Mouse (Mus musculus): ENCODE results near the gene Pkn2. TPM values are rescaled to one million over a fixed set of nuclear protein-coding genes. Genes with fewer than 3 reads are reported as not detected.

Gene Pkn2
- polyA plus RNA-seq (2016; fragmentation: Nextera tagmentation; extraction: Ambion mirVana): 47.4 and 55.6 TPM in 2 replicates

GRCm38 (mm10) chr3:142881872-142882623, at the start of gene Pkn2:
TSS of gene Pkn2 (minus strand) at chr3:142882004.
- DNase-seq (ENCODE audit: low spot score): peak; percentile 99
- Histone ChIP-seq H3K4me3 (peak within 1 kb of the TSS; percentile 100), H3K9me3 (replicated peaks) (no peaks in the 10 kb centered on the region), H3K27ac (peak within 1 kb of the TSS; percentile 98), H3K27me3 (ENCODE audit: low read depth, poor library complexity, severe bottlenecking) (no peaks in the 10 kb centered on the region), H3K36me3 (no peaks in the 10 kb centered on the region), H3K4me1 (peaks cover 13% of the 10 kb centered on the region)
- 1% methylated on average over 77 of the region's 84 CpGs for WGBS

- Histone ChIP-seq H3K9me3 (replicated peaks) (no peaks in the 10 kb centered on the region), H3K4me1 (no peaks in the 10 kb centered on the region), H3K27ac (no peak overlapping the region), H3K36me3 (no peaks in the 10 kb centered on the region), H3K4me3 (no peak overlapping the region), H3K27me3 (ENCODE audit: low read depth, poor library complexity, severe bottlenecking) (no peaks in the 10 kb centered on the region)
- WGBS: 89% methylated on average over 2 of the region's 2 CpGs
- no peak for DNase-seq (ENCODE audit: low spot score)
Measured at GRCm38 (mm10) chr3:142929906-142930305, 48.1 kb upstream of the Pkn2 start.

GRCm38 (mm10) chr3:142927311-142927710, 45.5 kb upstream of the Pkn2 start:
- H3K27me3 ChIP-seq (ENCODE audit: low read depth, poor library complexity, severe bottlenecking): no peaks in the 10 kb centered on the region
- no peak for DNase-seq (ENCODE audit: low spot score)
- H3K27ac ChIP-seq: no peak overlapping the region
- no peaks in the 10 kb centered on the region for H3K4me1 ChIP-seq
- no peaks in the 10 kb centered on the region for H3K36me3 ChIP-seq
- WGBS: 90% methylated on average over 3 of the region's 3 CpGs
- no peaks in the 10 kb centered on the region for H3K9me3 ChIP-seq (replicated peaks)
- H3K4me3 ChIP-seq: no peak overlapping the region

GRCm38 (mm10) chr3:142924831-142925348, 43.1 kb upstream of the Pkn2 start:
- DNase-seq (ENCODE audit: low spot score): no peak
- WGBS: 87% methylated on average over 2 of the region's 2 CpGs

GRCm38 (mm10) chr3:142919070-142919469, 37.3 kb upstream of the Pkn2 start:
- Histone ChIP-seq H3K36me3 (no peaks in the 10 kb centered on the region), H3K27me3 (ENCODE audit: low read depth, poor library complexity, severe bottlenecking) (no peaks in the 10 kb centered on the region), H3K4me1 (no peaks in the 10 kb centered on the region), H3K4me3 (no peak overlapping the region), H3K27ac (no peak overlapping the region), H3K9me3 (replicated peaks) (no peaks in the 10 kb centered on the region)
- DNase-seq (ENCODE audit: low spot score): no peak
- 63% methylated on average over 3 of the region's 3 CpGs for WGBS

More at GRCm38 (mm10) chr3:142924831-142925348, 43.1 kb upstream of the Pkn2 start:
- Histone ChIP-seq H3K27ac (no peak overlapping the region), H3K27me3 (ENCODE audit: low read depth, poor library complexity, severe bottlenecking) (no peaks in the 10 kb centered on the region), H3K4me1 (no peaks in the 10 kb centered on the region), H3K4me3 (no peak overlapping the region), H3K9me3 (replicated peaks) (no peaks in the 10 kb centered on the region), H3K36me3 (no peaks in the 10 kb centered on the region)

GRCm38 (mm10) chr3:142917760-142918439, 36.1 kb upstream of the Pkn2 start:
- no peak for DNase-seq (ENCODE audit: low spot score)
- WGBS: 77% methylated on average over 4 of the region's 4 CpGs

GRCm38 (mm10) chr3:142917171-142917570, 35.4 kb upstream of the Pkn2 start:
- Histone ChIP-seq H3K36me3 (no peaks in the 10 kb centered on the region), H3K27me3 (ENCODE audit: low read depth, poor library complexity, severe bottlenecking) (no peaks in the 10 kb centered on the region), H3K4me3 (no peak overlapping the region), H3K27ac (no peak overlapping the region), H3K4me1 (no peaks in the 10 kb centered on the region), H3K9me3 (replicated peaks) (no peaks in the 10 kb centered on the region)
- DNase-seq (ENCODE audit: low spot score): no peak
- 96% methylated on average over 4 of the region's 4 CpGs for WGBS

More at GRCm38 (mm10) chr3:142917760-142918439, 36.1 kb upstream of the Pkn2 start:
- Histone ChIP-seq H3K36me3 (no peaks in the 10 kb centered on the region), H3K4me1 (no peaks in the 10 kb centered on the region), H3K27me3 (ENCODE audit: low read depth, poor library complexity, severe bottlenecking) (no peaks in the 10 kb centered on the region), H3K4me3 (no peak overlapping the region), H3K9me3 (replicated peaks) (no peaks in the 10 kb centered on the region), H3K27ac (no peak overlapping the region)

GRCm38 (mm10) chr3:142913295-142913694, 31.5 kb upstream of the Pkn2 start:
- H3K36me3 ChIP-seq: no peaks in the 10 kb centered on the region
- no peak overlapping the region for H3K27ac ChIP-seq
- DNase-seq (ENCODE audit: low spot score): no peak
- no peaks in the 10 kb centered on the region for H3K27me3 ChIP-seq (ENCODE audit: low read depth, poor library complexity, severe bottlenecking)
- H3K4me1 ChIP-seq: no peaks in the 10 kb centered on the region
- 70% methylated on average over 1 of the region's 1 CpGs for WGBS
- H3K4me3 ChIP-seq: no peak overlapping the region
- H3K9me3 ChIP-seq (replicated peaks): no peaks in the 10 kb centered on the region

GRCm38 (mm10) chr3:142899683-142900082, 17.9 kb upstream of the Pkn2 start:
- H3K9me3 ChIP-seq (replicated peaks): no peaks in the 10 kb centered on the region
- WGBS: 96% methylated on average over 2 of the region's 2 CpGs

GRCm38 (mm10) chr3:142898949-142899396, 17.2 kb upstream of the Pkn2 start:
- no peaks in the 10 kb centered on the region for H3K27me3 ChIP-seq (ENCODE audit: low read depth, poor library complexity, severe bottlenecking)
- WGBS: 88% methylated on average over 8 of the region's 8 CpGs

More at GRCm38 (mm10) chr3:142899683-142900082, 17.9 kb upstream of the Pkn2 start:
- Histone ChIP-seq H3K36me3 (no peaks in the 10 kb centered on the region), H3K4me3 (no peak overlapping the region), H3K27me3 (ENCODE audit: low read depth, poor library complexity, severe bottlenecking) (no peaks in the 10 kb centered on the region), H3K27ac (no peak overlapping the region), H3K4me1 (no peaks in the 10 kb centered on the region)
- DNase-seq (ENCODE audit: low spot score): no peak

GRCm38 (mm10) chr3:142890442-142890841, 8.6 kb upstream of the Pkn2 start:
- no peak for DNase-seq (ENCODE audit: low spot score)
- no peak overlapping the region for H3K27ac ChIP-seq
- no peaks in the 10 kb centered on the region for H3K4me1 ChIP-seq
- no peaks in the 10 kb centered on the region for H3K9me3 ChIP-seq (replicated peaks)
- H3K27me3 ChIP-seq (ENCODE audit: low read depth, poor library complexity, severe bottlenecking): no peaks in the 10 kb centered on the region
- 84% methylated on average over 3 of the region's 3 CpGs for WGBS
- no peaks in the 10 kb centered on the region for H3K36me3 ChIP-seq
- H3K4me3 ChIP-seq: no peak overlapping the region

More at GRCm38 (mm10) chr3:142898949-142899396, 17.2 kb upstream of the Pkn2 start:
- no peak for DNase-seq (ENCODE audit: low spot score)
- Histone ChIP-seq H3K27ac (no peak overlapping the region), H3K4me1 (no peaks in the 10 kb centered on the region), H3K9me3 (replicated peaks) (no peaks in the 10 kb centered on the region), H3K4me3 (no peak overlapping the region), H3K36me3 (no peaks in the 10 kb centered on the region)

GRCm38 (mm10) chr3:142886963-142887362, 5.2 kb upstream of the Pkn2 start:
- 85% methylated on average over 3 of the region's 3 CpGs for WGBS
- no peaks in the 10 kb centered on the region for H3K27me3 ChIP-seq (ENCODE audit: low read depth, poor library complexity, severe bottlenecking)
- DNase-seq (ENCODE audit: low spot score): no peak
- no peaks in the 10 kb centered on the region for H3K36me3 ChIP-seq
- no peaks in the 10 kb centered on the region for H3K9me3 ChIP-seq (replicated peaks)
- no peak overlapping the region for H3K27ac ChIP-seq
- peaks cover 10% of the 10 kb centered on the region for H3K4me1 ChIP-seq
- H3K4me3 ChIP-seq: no peak overlapping the region

GRCm38 (mm10) chr3:142884594-142884993, 2.8 kb upstream of the Pkn2 start:
- Histone ChIP-seq H3K4me3 (no peak overlapping the region), H3K27me3 (ENCODE audit: low read depth, poor library complexity, severe bottlenecking) (no peaks in the 10 kb centered on the region), H3K27ac (no peak overlapping the region), H3K9me3 (replicated peaks) (no peaks in the 10 kb centered on the region), H3K36me3 (no peaks in the 10 kb centered on the region), H3K4me1 (peaks cover 13% of the 10 kb centered on the region)
- no peak for DNase-seq (ENCODE audit: low spot score)

All from limb, embryonic 10.5 days (tissue).